ENCODE assay signal across 8 mouse cellular contexts in the genomic region with DNA sequence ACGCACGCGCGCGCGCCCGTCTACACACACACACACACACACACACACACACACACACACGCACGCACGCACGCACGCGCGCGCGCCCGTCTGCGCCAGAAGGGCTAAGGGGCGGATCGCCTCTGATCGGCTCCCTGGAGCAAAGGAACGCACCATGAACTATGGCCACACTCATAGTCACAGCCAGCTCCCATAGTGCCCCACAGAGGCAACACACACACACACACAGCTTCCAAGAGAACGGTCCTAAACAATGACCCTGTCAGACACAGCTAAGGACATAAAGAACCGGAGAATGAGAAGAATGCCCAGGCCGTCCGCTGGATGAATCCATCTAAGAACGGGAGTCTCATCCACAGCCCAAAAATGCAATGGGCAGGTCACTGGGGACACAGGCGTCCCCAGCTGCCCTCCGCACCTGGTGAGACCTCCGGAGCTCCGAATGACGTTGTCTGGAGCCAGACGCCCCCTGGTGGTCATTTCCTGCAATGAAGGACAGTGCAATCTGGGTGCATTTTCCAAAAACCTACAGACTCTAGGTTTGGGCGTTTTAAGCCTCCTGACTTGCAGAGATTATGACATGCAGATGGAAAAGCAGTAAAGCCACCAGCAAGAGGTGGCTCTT. TPM values are rescaled to one million over a fixed set of nuclear protein-coding genes. Genes with fewer than 3 reads are reported as not detected.
A peak's percentile ranks its signal among the peaks of the same experiment; 100 is the strongest.
DNase-seq lines count a peak whose midpoint lies in the region; ATAC-seq lines count a peak whose summit lies in the region.

No protein-coding gene starts in this region.

- H3K27ac ChIP-seq in kidney, embryonic 16.5 days (ENCODE audit: low read length) = no peak overlapping the region
- H3K27ac ChIP-seq in limb, embryonic 12.5 days = 0 out of 2 replicates have a peak overlapping the region, but pooled peaks have one; percentile 9
- no peak overlapping the region for H3K27ac ChIP-seq in midbrain, embryonic 15.5 days

- H3K4me1 ChIP-seq in kidney, embryonic 16.5 days (ENCODE audit: insufficient read depth, low read length) = peaks cover 35% of the 10 kb centered on the region
- peaks cover 18% of the 10 kb centered on the region for H3K4me1 ChIP-seq in limb, embryonic 12.5 days (replicated peaks)
- peaks cover 27% of the 10 kb centered on the region for H3K4me1 ChIP-seq in midbrain, embryonic 15.5 days

- no peaks in the 10 kb centered on the region for H3K27me3 ChIP-seq in kidney, embryonic 16.5 days (ENCODE audit: insufficient read depth, low read length)
- no peaks in the 10 kb centered on the region for H3K27me3 ChIP-seq in limb, embryonic 12.5 days
- H3K27me3 ChIP-seq in midbrain, embryonic 15.5 days (replicated peaks) = no peaks in the 10 kb centered on the region

- WGBS in kidney, embryonic 16.5 days = 60% methylated on average over 31 of the region's 34 CpGs
- 60% methylated on average over 28 of the region's 34 CpGs for WGBS in limb, embryonic 12.5 days
- 57% methylated on average over 34 of the region's 34 CpGs for WGBS in midbrain, embryonic 15.5 days

- peaks cover 62% of the 10 kb centered on the region for H3K36me3 ChIP-seq in kidney, embryonic 16.5 days (ENCODE audit: insufficient read depth, low read length)
- H3K36me3 ChIP-seq in limb, embryonic 12.5 days = peaks cover 89% of the 10 kb centered on the region
- peaks cover 41% of the 10 kb centered on the region for H3K36me3 ChIP-seq in midbrain, embryonic 15.5 days (replicated peaks)

- no peak overlapping the region for H3K4me2 ChIP-seq in kidney, embryonic 16.5 days (replicated peaks; ENCODE audit: low read depth, low read length)
- H3K4me2 ChIP-seq in limb, embryonic 12.5 days = no peak overlapping the region
- H3K4me2 ChIP-seq in midbrain, embryonic 15.5 days = peak overlapping the region; percentile 30

- ATAC-seq in kidney, embryonic 16.5 days (ENCODE audit: low FRiP score, low TSS enrichment) = no peak
- ATAC-seq in limb, embryonic 12.5 days (ENCODE audit: insufficient number of reproducible peaks, insufficient read depth, low FRiP score, low TSS enrichment, low read depth) = peak; percentile 54
- peak; percentile 12; the same call in 1 of the 2 replicates for ATAC-seq in midbrain, embryonic 15.5 days (replicated peaks)

- H3K4me3 ChIP-seq in kidney, embryonic 16.5 days (ENCODE audit: low read length) = no peak overlapping the region
- H3K4me3 ChIP-seq in limb, embryonic 12.5 days (replicated peaks) = no peak overlapping the region
- H3K4me3 ChIP-seq in midbrain, embryonic 15.5 days = peak overlapping the region; percentile 14; the same call in 1 of the 2 replicates

- no peaks in the 10 kb centered on the region for H3K9me3 ChIP-seq in kidney, embryonic 16.5 days (ENCODE audit: low read length)
- H3K9me3 ChIP-seq in limb, embryonic 12.5 days = no peaks in the 10 kb centered on the region
- H3K9me3 ChIP-seq in midbrain, embryonic 15.5 days = no peaks in the 10 kb centered on the region

- peak; percentile 63 for DNase-seq in kidney, adult 11 months
- peak; percentile 84 to 89 for DNase-seq in cerebellum, postnatal 36 days
- DNase-seq in gastrocnemius, postnatal 14 days = peak; percentile 83
- DNase-seq in induced T-regulatory cell, adult 2 months (ENCODE audit: low read depth) = peak; percentile 91
- peak; percentile 78 to 88 for DNase-seq in spleen, postnatal 10 days (ENCODE audit: low spot score in 2 of 2)

- intact Hi-C loops in gastrocnemius, postnatal 14 days (cut with DNase I; ENCODE audit: low total_unique reads) = loop anchor here (2.0 kb wide), 1 partner anchor 23 kb away; no protein-coding TSS in a partner anchor

- no peak overlapping the region for H3K9ac ChIP-seq in kidney, embryonic 16.5 days (replicated peaks; ENCODE audit: low read length)
- H3K9ac ChIP-seq in limb, embryonic 12.5 days (replicated peaks) = no peak overlapping the region
- H3K9ac ChIP-seq in midbrain, embryonic 15.5 days = no peak overlapping the region

RNA-seq across cellular contexts. Expression of a gene that starts 25.3 kb away (rescaled TPM):
- polyA plus RNA-seq in kidney, embryonic 16.5 days (2015; fragmentation: Nextera tagmentation; extraction: Ambion mirVana) = 2.6 and 3.1 TPM in 2 replicates
- total RNA-seq in gastrocnemius, postnatal 14 days (2021) = under 1 TPM in 1 of 2 experiments, not detected in 1; 0.43 TPM
- 3.3 and 5.5 TPM in 2 replicates for polyA plus RNA-seq in limb, embryonic 12.5 days (2016; fragmentation: Nextera tagmentation; extraction: Ambion mirVana)
- polyA plus RNA-seq in midbrain, embryonic 15.5 days (2015; fragmentation: Nextera tagmentation; extraction: Ambion mirVana) = 8.1 and 8.5 TPM in 2 replicates

RNA-seq across cellular contexts. Expression of a gene that starts 26.6 kb away (rescaled TPM):
- polyA plus RNA-seq in kidney, embryonic 16.5 days (2015; fragmentation: Nextera tagmentation; extraction: Ambion mirVana) = 18.3 and 18.5 TPM in 2 replicates
- total RNA-seq in gastrocnemius, postnatal 14 days (2021) = 1 to 10 TPM; 5.8 to 6.8 TPM
- polyA plus RNA-seq in limb, embryonic 12.5 days (2016; fragmentation: Nextera tagmentation; extraction: Ambion mirVana) = 33.1 and 34.3 TPM in 2 replicates
- 33.2 and 33.3 TPM in 2 replicates for polyA plus RNA-seq in midbrain, embryonic 15.5 days (2015; fragmentation: Nextera tagmentation; extraction: Ambion mirVana)

RNA-seq across cellular contexts. Expression of a gene that starts 39.2 kb away (rescaled TPM):
- 321 and 330 TPM in 2 replicates for polyA plus RNA-seq in kidney, embryonic 16.5 days (2015; fragmentation: Nextera tagmentation; extraction: Ambion mirVana)
- 100 to 1,000 TPM; 158 to 171 TPM for total RNA-seq in gastrocnemius, postnatal 14 days (2021)
- 338 and 352 TPM in 2 replicates for polyA plus RNA-seq in limb, embryonic 12.5 days (2016; fragmentation: Nextera tagmentation; extraction: Ambion mirVana)
- polyA plus RNA-seq in midbrain, embryonic 15.5 days (2015; fragmentation: Nextera tagmentation; extraction: Ambion mirVana) = 225 and 244 TPM in 2 replicates

RNA-seq across cellular contexts. Expression of a gene that starts 46.8 kb away (rescaled TPM):
- polyA plus RNA-seq in kidney, embryonic 16.5 days (2015; fragmentation: Nextera tagmentation; extraction: Ambion mirVana) = 70.1 and 71.1 TPM in 2 replicates
- 10 to 100 TPM; 11.8 to 16.6 TPM for total RNA-seq in gastrocnemius, postnatal 14 days (2021)
- 78.4 and 80.1 TPM in 2 replicates for polyA plus RNA-seq in limb, embryonic 12.5 days (2016; fragmentation: Nextera tagmentation; extraction: Ambion mirVana)
- polyA plus RNA-seq in midbrain, embryonic 15.5 days (2015; fragmentation: Nextera tagmentation; extraction: Ambion mirVana) = 49.4 and 50.9 TPM in 2 replicates

RNA-seq across cellular contexts. Expression of a gene that starts 59.9 kb away (rescaled TPM):
- 20.5 and 22.6 TPM in 2 replicates for polyA plus RNA-seq in kidney, embryonic 16.5 days (2015; fragmentation: Nextera tagmentation; extraction: Ambion mirVana)
- total RNA-seq in gastrocnemius, postnatal 14 days (2021) = 10 to 100 TPM in 1 of 2 experiments, 1 to 10 TPM in 1; 9.6 to 10.1 TPM
- polyA plus RNA-seq in limb, embryonic 12.5 days (2016; fragmentation: Nextera tagmentation; extraction: Ambion mirVana) = 19.0 and 20.3 TPM in 2 replicates
- polyA plus RNA-seq in midbrain, embryonic 15.5 days (2015; fragmentation: Nextera tagmentation; extraction: Ambion mirVana) = 22.8 and 26.6 TPM in 2 replicates
